In the genomic region with DNA sequence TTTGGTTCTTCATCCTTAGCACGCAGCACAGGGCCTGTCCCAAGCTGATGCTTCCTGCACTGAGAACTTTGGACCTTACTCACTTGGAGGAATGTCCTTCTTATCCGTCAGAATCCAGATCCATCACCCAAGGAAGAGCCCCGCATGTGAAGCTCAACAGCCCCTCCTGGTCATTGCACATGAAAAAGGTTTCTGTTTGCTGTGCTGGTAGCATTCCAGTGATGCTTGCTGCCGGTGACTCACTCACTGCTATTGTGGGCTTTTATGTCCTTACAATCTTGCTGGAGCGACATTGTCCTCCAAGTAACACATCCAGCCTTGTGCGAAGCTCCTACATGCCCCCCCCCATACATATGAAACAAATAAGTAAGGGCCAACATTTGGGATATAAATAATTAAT, we compare ENCODE assay signal across 26 mouse cellular contexts. TPM values are rescaled to one million over a fixed set of nuclear protein-coding genes. Genes with fewer than 3 reads are reported as not detected.
"Had no signal": no experiment of that assay in that cellular context is flagged by ENCODE, and none has a peak within 500 bp of the region (broad histone marks: within the 10 kb centered on the region; RNA-seq: fewer than 3 reads in every experiment).

No protein-coding gene starts in this region.

- H3K27ac ChIP-seq: macrophage; midbrain, embryonic 13.5 days; midbrain, embryonic 15.5 days; neural tube, embryonic 13.5 days; neural tube, embryonic 15.5 days had no signal

- H3K9ac ChIP-seq: lung, embryonic 14.5 days; midbrain, embryonic 13.5 days; midbrain, embryonic 15.5 days; neural tube, embryonic 13.5 days; neural tube, embryonic 15.5 days had no signal

- H3K9me3 ChIP-seq: midbrain, embryonic 13.5 days; midbrain, embryonic 15.5 days; neural tube, embryonic 13.5 days; neural tube, embryonic 15.5 days had no signal

- ATAC-seq: midbrain, embryonic 13.5 days; midbrain, embryonic 15.5 days had no signal

- H3K4me1 ChIP-seq: megakaryocyte, embryonic 14.5 days; midbrain, embryonic 13.5 days; midbrain, embryonic 15.5 days; neural tube, embryonic 13.5 days; neural tube, embryonic 15.5 days had no signal

- H3K4me2 ChIP-seq: lung, embryonic 14.5 days; midbrain, embryonic 11.5 days; midbrain, embryonic 13.5 days; midbrain, embryonic 15.5 days; neural tube, embryonic 13.5 days; neural tube, embryonic 15.5 days had no signal

- H3K4me3 ChIP-seq: megakaryocyte, embryonic 14.5 days; midbrain, embryonic 13.5 days; midbrain, embryonic 15.5 days; myocyte; neural tube, embryonic 13.5 days; neural tube, embryonic 15.5 days had no signal

- H3K27me3 ChIP-seq: midbrain, embryonic 13.5 days; midbrain, embryonic 15.5 days; neural tube, embryonic 13.5 days; neural tube, embryonic 15.5 days had no signal

- H3K36me3 ChIP-seq: midbrain, embryonic 13.5 days; midbrain, embryonic 15.5 days; neural tube, embryonic 13.5 days; neural tube, embryonic 15.5 days had no signal

- DNase-seq: lung, adult 18-20 months; lung, embryonic 14.5 days; lung, postnatal 10 days; retina, postnatal 1 day; right cerebral cortex, adult 18-20 months; right cerebral cortex, postnatal 25 days; right cerebral cortex, postnatal 4 days; spleen, adult 18-20 months; thymus, adult 18-20 months; thymus, postnatal 14 days; thymus, postnatal 36 days had no signal

RNA-seq across cellular contexts. Expression of gene Fetub, which starts 5.2 kb away (rescaled TPM):
- polyA plus RNA-seq: lung, embryonic 14.5 days; lung, embryonic 16.5 days; macrophage; midbrain, embryonic 11.5 days; midbrain, embryonic 13.5 days; midbrain, embryonic 15.5 days; neural tube, embryonic 11.5 days; neural tube, embryonic 13.5 days; neural tube, embryonic 15.5 days; small intestine, adult 2 months had no signal

RNA-seq across cellular contexts. Expression of gene Ahsg, which starts 21.8 kb away (rescaled TPM):
- polyA plus RNA-seq: macrophage; midbrain, embryonic 15.5 days; myocyte; neural tube, embryonic 11.5 days; small intestine, adult 2 months; thymus, postnatal 0 days had no signal

RNA-seq across cellular contexts. Expression of gene Hrg, which starts 38.0 kb away (rescaled TPM):
- polyA plus RNA-seq: lung, embryonic 14.5 days; lung, embryonic 16.5 days; macrophage; midbrain, embryonic 11.5 days; midbrain, embryonic 13.5 days; midbrain, postnatal 0 days; myocyte; small intestine, adult 2 months; stomach, embryonic 14.5 days; stomach, embryonic 16.5 days; thymus, postnatal 0 days had no signal
